Mouse (Mus musculus): ENCODE measurements around the gene Cmip.

GRCm38 (mm10) chr8:117254496-117254895, 2.4 kb upstream of the Cmip start:
- no peak for TF ChIP-seq CHD1 (IDR thresholded peaks at IDR 0.05; ENCODE audit: low read depth, low read length)
- no peak for TF ChIP-seq POLR2AphosphoS2 (IDR thresholded peaks at IDR 0.05; ENCODE audit: low read length)
- TF ChIP-seq NELFE (IDR thresholded peaks at IDR 0.05; ENCODE audit: low read depth, low read length) = no peak
- no peak for TF ChIP-seq USF1 (IDR thresholded peaks at IDR 0.05; ENCODE audit: low read depth, low read length)
- no peak for TF ChIP-seq POLR2A (IDR thresholded peaks at IDR 0.05; ENCODE audit: control insufficient read depth in 1 of 2, insufficient read depth in 1 of 2, low read depth in 1 of 2, low read length in 2 of 2, poor library complexity in 1 of 2)
- no peak for TF ChIP-seq EP300 (IDR thresholded peaks at IDR 0.05; ENCODE audit: low read depth in 1 of 2, low read length in 2 of 2)
- no peak for TF ChIP-seq CTCF (IDR thresholded peaks at IDR 0.05 in 2 of 3, conservative IDR thresholded peaks at IDR 0.05 in 1 of 3; ENCODE audit: control insufficient read depth in 1 of 3, insufficient read depth in 1 of 3, low read depth in 2 of 3, low read length in 3 of 3, poor library complexity in 1 of 3, severe bottlenecking in 1 of 3)
- TF ChIP-seq GATA1 (IDR thresholded peaks at IDR 0.05; ENCODE audit: low read depth, low read length) = no peak
- no peak for TF ChIP-seq MYB (IDR thresholded peaks at IDR 0.05; ENCODE audit: low read depth, low read length)
- TF ChIP-seq UBTF (IDR thresholded peaks at IDR 0.05; ENCODE audit: borderline replicate concordance, insufficient read depth, low read depth, low read length) = no peak
- TF ChIP-seq E2F4 (IDR thresholded peaks at IDR 0.05; ENCODE audit: borderline replicate concordance, low read depth, low read length) = no peak
- TF ChIP-seq MAZ (IDR thresholded peaks at IDR 0.05; ENCODE audit: low read depth, low read length) = no peak

All from MEL (cell line).